Mouse (Mus musculus): ENCODE results near the gene Susd1. TPM values are rescaled to one million over a fixed set of nuclear protein-coding genes. Genes with fewer than 3 reads are reported as not detected.

The Susd1 gene
- polyA plus RNA-seq, 1 experiment from 2014 or later, result 10.1 TPM

GRCm38 (mm10) chr4:59335616-59336438, 102.6 kb downstream of the Susd1 start:
- Histone ChIP-seq H3K27me3 (no peaks in the 10 kb centered on the region), H3K4me1 (peaks cover 31% of the 10 kb centered on the region), H3K9me3 (replicated peaks) (no peaks in the 10 kb centered on the region), H3K4me3 (replicated peaks) (no peak overlapping the region), H3K27ac (peak overlapping the region; percentile 45), H3K4me2 (no peak overlapping the region), H3K9ac (no peak overlapping the region), H3K36me3 (no peaks in the 10 kb centered on the region)
- 73% methylated on average over 9 of the region's 9 CpGs for WGBS
- ATAC-seq (replicated peaks; ENCODE audit: low FRiP score), result peak; percentile 44; the same call in 1 of the 2 replicates

- no peaks in the 10 kb centered on the region for H3K9me3 ChIP-seq (replicated peaks)
- 91% methylated on average over 7 of the region's 7 CpGs for WGBS
- ATAC-seq (replicated peaks; ENCODE audit: low FRiP score), result no peak
These were observed 103.3 kb downstream of the Susd1 start for GRCm38 (mm10) chr4:59335101-59335500.

GRCm38 (mm10) chr4:59334236-59334635, 104.2 kb downstream of the Susd1 start:
- Histone ChIP-seq H3K4me2 (no peak overlapping the region), H3K9me3 (replicated peaks) (no peaks in the 10 kb centered on the region), H3K4me1 (peaks cover 35% of the 10 kb centered on the region), H3K27ac (no peak overlapping the region), H3K27me3 (no peaks in the 10 kb centered on the region), H3K9ac (no peak overlapping the region), H3K36me3 (no peaks in the 10 kb centered on the region; the same call in 1 of the 2 replicates), H3K4me3 (replicated peaks) (no peak overlapping the region)
- 91% methylated on average over 4 of the region's 4 CpGs for WGBS
- ATAC-seq (replicated peaks; ENCODE audit: low FRiP score), result no peak

More at GRCm38 (mm10) chr4:59335101-59335500, 103.3 kb downstream of the Susd1 start:
- Histone ChIP-seq H3K4me1 (peaks cover 35% of the 10 kb centered on the region), H3K4me3 (replicated peaks) (no peak overlapping the region), H3K36me3 (no peaks in the 10 kb centered on the region), H3K27me3 (no peaks in the 10 kb centered on the region), H3K27ac (no peak overlapping the region), H3K9ac (no peak overlapping the region), H3K4me2 (no peak overlapping the region)

- Histone ChIP-seq H3K9ac (no peak overlapping the region), H3K4me3 (replicated peaks) (no peak overlapping the region), H3K27ac (no peak overlapping the region), H3K27me3 (no peaks in the 10 kb centered on the region), H3K9me3 (replicated peaks) (no peaks in the 10 kb centered on the region), H3K4me1 (peaks cover 35% of the 10 kb centered on the region), H3K4me2 (no peak overlapping the region), H3K36me3 (no peaks in the 10 kb centered on the region; the same call in 1 of the 2 replicates)
- 97% methylated on average over 14 of the region's 14 CpGs for WGBS
- no peak for ATAC-seq (replicated peaks; ENCODE audit: low FRiP score)
These were observed 105.0 kb downstream of the Susd1 start for GRCm38 (mm10) chr4:59333424-59333895.

GRCm38 (mm10) chr4:59332691-59333423, 105.6 kb downstream of the Susd1 start:
- Histone ChIP-seq H3K9me3 (replicated peaks) (no peaks in the 10 kb centered on the region), H3K4me2 (no peak overlapping the region), H3K4me3 (replicated peaks) (no peak overlapping the region), H3K9ac (no peak overlapping the region), H3K27me3 (no peaks in the 10 kb centered on the region), H3K27ac (no peak overlapping the region), H3K36me3 (no peaks in the 10 kb centered on the region; the same call in 1 of the 2 replicates), H3K4me1 (peaks cover 35% of the 10 kb centered on the region)
- ATAC-seq (replicated peaks; ENCODE audit: low FRiP score), result no peak
- 93% methylated on average over 9 of the region's 9 CpGs for WGBS

- H3K27ac ChIP-seq, result peak overlapping the region; percentile 74
- no peak overlapping the region for H3K9ac ChIP-seq
- ATAC-seq (replicated peaks; ENCODE audit: low FRiP score), result no peak
- H3K4me3 ChIP-seq (replicated peaks), result no peak overlapping the region
- no peaks in the 10 kb centered on the region for H3K27me3 ChIP-seq
- peaks cover 32% of the 10 kb centered on the region for H3K4me1 ChIP-seq
- no peak overlapping the region for H3K4me2 ChIP-seq
- no peaks in the 10 kb centered on the region; the same call in 1 of the 2 replicates for H3K36me3 ChIP-seq
- H3K9me3 ChIP-seq (replicated peaks), result no peaks in the 10 kb centered on the region
- WGBS, result 55% methylated on average over 5 of the region's 5 CpGs
These were observed 106.3 kb downstream of the Susd1 start for GRCm38 (mm10) chr4:59332089-59332488.

GRCm38 (mm10) chr4:59331633-59332032, 106.8 kb downstream of the Susd1 start:
- Histone ChIP-seq H3K9ac (no peak overlapping the region), H3K4me2 (0 out of 2 replicates have a peak overlapping the region, but pooled peaks have one; percentile 7), H3K4me3 (replicated peaks) (no peak overlapping the region), H3K36me3 (no peaks in the 10 kb centered on the region; the same call in 1 of the 2 replicates), H3K27me3 (no peaks in the 10 kb centered on the region), H3K27ac (peak overlapping the region; percentile 74), H3K9me3 (replicated peaks) (no peaks in the 10 kb centered on the region), H3K4me1 (peaks cover 28% of the 10 kb centered on the region)
- 22% methylated on average over 9 of the region's 9 CpGs for whole genome bisulfite sequencing
- peak; percentile 20; the same call in 1 of the 2 replicates for ATAC-seq (replicated peaks; ENCODE audit: low FRiP score)

- Histone ChIP-seq H3K36me3 (no peaks in the 10 kb centered on the region; the same call in 1 of the 2 replicates), H3K4me3 (replicated peaks) (no peak overlapping the region), H3K27me3 (no peaks in the 10 kb centered on the region), H3K9me3 (replicated peaks) (no peaks in the 10 kb centered on the region), H3K9ac (no peak overlapping the region), H3K27ac (peak overlapping the region; percentile 74), H3K4me2 (no peak overlapping the region), H3K4me1 (peaks cover 22% of the 10 kb centered on the region)
- 37% methylated on average over 10 of the region's 10 CpGs for WGBS
- ATAC-seq (replicated peaks; ENCODE audit: low FRiP score), result no peak
These were observed 107.3 kb downstream of the Susd1 start for GRCm38 (mm10) chr4:59330961-59331604.

GRCm38 (mm10) chr4:59329461-59330304, 108.8 kb downstream of the Susd1 start:
- Histone ChIP-seq H3K9me3 (replicated peaks) (no peaks in the 10 kb centered on the region), H3K4me2 (no peak overlapping the region), H3K4me3 (replicated peaks) (no peak overlapping the region), H3K4me1 (peaks cover 17% of the 10 kb centered on the region), H3K27ac (no peak overlapping the region), H3K36me3 (no peaks in the 10 kb centered on the region; the same call in 1 of the 2 replicates), H3K27me3 (no peaks in the 10 kb centered on the region), H3K9ac (no peak overlapping the region)
- no peak for ATAC-seq (replicated peaks; ENCODE audit: low FRiP score)
- WGBS, result 75% methylated on average over 19 of the region's 19 CpGs

- Histone ChIP-seq H3K9me3 (replicated peaks) (no peaks in the 10 kb centered on the region), H3K9ac (no peak overlapping the region), H3K4me3 (replicated peaks) (no peak overlapping the region), H3K4me1 (peaks cover 17% of the 10 kb centered on the region), H3K4me2 (no peak overlapping the region), H3K27ac (no peak overlapping the region), H3K36me3 (no peaks in the 10 kb centered on the region; the same call in 1 of the 2 replicates), H3K27me3 (no peaks in the 10 kb centered on the region)
- 92% methylated on average over 7 of the region's 7 CpGs for WGBS
- ATAC-seq (replicated peaks; ENCODE audit: low FRiP score), result no peak
These were observed 109.6 kb downstream of the Susd1 start for GRCm38 (mm10) chr4:59328821-59329220.

GRCm38 (mm10) chr4:59327986-59328385, 110.4 kb downstream of the Susd1 start:
- H3K4me1 ChIP-seq, result peaks cover 22% of the 10 kb centered on the region
- H3K9ac ChIP-seq, result no peak overlapping the region
- H3K4me2 ChIP-seq, result no peak overlapping the region
- WGBS, result 97% methylated on average over 5 of the region's 5 CpGs
- no peak for ATAC-seq (replicated peaks; ENCODE audit: low FRiP score)
- no peaks in the 10 kb centered on the region; the same call in 1 of the 2 replicates for H3K36me3 ChIP-seq
- H3K27ac ChIP-seq, result no peak overlapping the region
- no peaks in the 10 kb centered on the region for H3K27me3 ChIP-seq
- H3K4me3 ChIP-seq (replicated peaks), result no peak overlapping the region
- H3K9me3 ChIP-seq (replicated peaks), result no peaks in the 10 kb centered on the region

Data from kidney, embryonic 15.5 days (tissue).